Mouse (Mus musculus) midbrain, embryonic 16.5 days (tissue): ENCODE measurements around the gene Adcy10. TPM values are rescaled to one million over a fixed set of nuclear protein-coding genes. Genes with fewer than 3 reads are reported as not detected.

ENCODE experiments used
- ATAC-seq: fragments of 200-750 bp; cut with Nextera tagmentation; 2 replicates; pipeline ENCODE4 v1.8.0; 2017; ENCODE audit warnings: moderate TSS enrichment
- H3K27ac ChIP-seq: fragments of 300-500 bp; sonication (generic); 2 replicates; pipeline ENCODE4 v1.5.1; 2014; ENCODE audit warnings: mild to moderate bottlenecking, low read length, mixed read lengths
- H3K27me3 ChIP-seq: fragments of 300-500 bp; sonication (generic); 2 replicates; pipeline ENCODE4 v1.6.1; 2014; ENCODE audit warnings: low read depth, low read length, mixed read lengths; ENCODE audit not compliant: control insufficient read depth, insufficient read depth
- H3K36me3 ChIP-seq: fragments of 300-500 bp; sonication (generic); 2 replicates; pipeline ENCODE4 v1.6.1; 2014; ENCODE audit warnings: mild to moderate bottlenecking, low read length, moderate library complexity, mixed read lengths; ENCODE audit not compliant: control insufficient read depth, insufficient read depth
- H3K4me1 ChIP-seq: fragments of 300-500 bp; sonication (generic); 2 replicates; pipeline ENCODE4 v1.6.1; 2014; ENCODE audit warnings: mild to moderate bottlenecking, low read length, mixed read lengths; ENCODE audit not compliant: control insufficient read depth, insufficient read depth
- H3K4me2 ChIP-seq: fragments of 300-500 bp; sonication (generic); 2 replicates; pipeline ENCODE4 v1.6.1; 2014; ENCODE audit warnings: mild to moderate bottlenecking, low read length, mixed read lengths
- H3K4me3 ChIP-seq: fragments of 300-500 bp; sonication (generic); 2 replicates; pipeline ENCODE4 v1.5.1; 2014; ENCODE audit warnings: low read depth, mild to moderate bottlenecking, low read length, moderate library complexity, mixed read lengths
- H3K9ac ChIP-seq: fragments of 300-500 bp; sonication (generic); 2 replicates; pipeline ENCODE4 v1.6.1; 2014; ENCODE audit warnings: low read depth, low read length, mixed read lengths
- H3K9me3 ChIP-seq: fragments of 300-500 bp; sonication (generic); replicated peaks from 2 replicates; pipeline ENCODE4 v1.6.1; 2014; ENCODE audit warnings: mild to moderate bottlenecking, low read length, mixed read lengths; ENCODE audit not compliant: control insufficient read depth, poor library complexity, severe bottlenecking
- WGBS: fragments of 180-500 bp; shearing (Covaris S2); extraction: QIAGEN DNeasy Blood & Tissue Kit; methylation state at CpG from one replicate; pipeline ENCODE4 v1.1.7; 2014; 5-methylcytosine and 5-hydroxymethylcytosine counted together
- polyA plus RNA-seq: library from polyadenylated mRNA; unstranded; fragments of >200 nt; fragmentation: Nextera tagmentation; extraction: Ambion mirVana; gene quantifications from 2 replicates; pipeline ENCODE4 v1.2.1, GENCODE M21; 2015

Gene Adcy10
- polyA plus RNA-seq, 1 experiment from 2014 or later = 0.40 TPM

DNA sequence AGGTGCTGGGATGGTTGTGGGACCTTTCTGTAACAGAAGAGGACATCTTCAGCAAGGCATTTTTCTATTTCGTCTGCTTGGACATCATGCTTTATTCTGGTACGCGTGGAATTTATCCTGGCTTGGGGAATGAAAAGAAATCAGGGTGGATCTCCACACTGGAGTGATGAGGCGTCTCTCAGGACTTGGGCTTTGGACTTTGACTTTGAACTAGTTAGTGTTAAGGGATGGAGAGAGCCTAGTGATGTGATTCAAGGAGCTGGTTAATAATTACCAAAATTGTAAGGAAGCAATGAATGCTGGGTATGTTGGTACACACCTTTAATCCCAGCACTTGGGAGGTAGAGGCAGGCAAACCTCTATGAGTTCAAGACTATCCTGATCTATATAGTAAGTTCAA is 80.3 kb downstream of the Adcy10 start:
- no peaks in the 10 kb centered on the region for H3K4me1 ChIP-seq
- H3K27ac ChIP-seq = no peak overlapping the region
- H3K9me3 ChIP-seq = no peaks in the 10 kb centered on the region
- H3K36me3 ChIP-seq = no peaks in the 10 kb centered on the region
- no peak for ATAC-seq
- H3K4me3 ChIP-seq = no peak overlapping the region
- H3K9ac ChIP-seq = no peak overlapping the region
- H3K4me2 ChIP-seq = no peak overlapping the region
- 91% methylated on average over 4 of the region's 4 CpGs for WGBS
- H3K27me3 ChIP-seq = no peaks in the 10 kb centered on the region

DNA sequence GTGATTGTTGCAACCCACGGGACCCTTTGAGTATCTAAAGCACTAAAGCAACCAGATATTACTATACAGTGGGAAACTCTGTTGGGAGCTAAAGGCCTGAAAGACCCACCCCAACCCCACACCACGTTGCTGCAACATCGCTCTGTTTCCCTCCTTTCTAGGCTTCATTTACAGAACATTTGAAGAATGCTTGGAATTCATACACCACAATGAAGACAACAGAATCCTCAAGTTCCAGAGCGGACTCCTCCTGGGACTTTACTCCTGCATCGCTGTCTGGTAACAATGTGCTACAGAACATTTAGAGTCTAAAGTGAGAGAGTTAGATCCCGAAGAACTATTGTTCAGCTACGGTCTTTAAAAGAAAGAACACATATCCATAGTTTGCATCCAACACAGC is 82.5 kb downstream of the Adcy10 start:
- no peak for ATAC-seq
- Histone ChIP-seq H3K27me3 (no peaks in the 10 kb centered on the region), H3K4me2 (no peak overlapping the region), H3K9me3 (no peaks in the 10 kb centered on the region), H3K9ac (no peak overlapping the region), H3K4me1 (no peaks in the 10 kb centered on the region), H3K27ac (no peak overlapping the region), H3K36me3 (no peaks in the 10 kb centered on the region), H3K4me3 (no peak overlapping the region)
- WGBS = 76% methylated on average over 7 of the region's 7 CpGs

GRCm38 (mm10) chr1:165576005-165576404 is 91.0 kb downstream of the Adcy10 start:
- Histone ChIP-seq H3K4me1 (no peaks in the 10 kb centered on the region), H3K27me3 (no peaks in the 10 kb centered on the region), H3K4me3 (no peak overlapping the region), H3K36me3 (no peaks in the 10 kb centered on the region), H3K27ac (no peak overlapping the region), H3K4me2 (no peak overlapping the region), H3K9me3 (no peaks in the 10 kb centered on the region; the same call in 1 of the 2 replicates), H3K9ac (no peak overlapping the region)
- whole genome bisulfite sequencing = 80% methylated on average over 4 of the region's 4 CpGs
- no peak for ATAC-seq

- no peak for ATAC-seq
- Histone ChIP-seq H3K4me3 (no peak overlapping the region), H3K27me3 (no peaks in the 10 kb centered on the region), H3K27ac (no peak overlapping the region), H3K9ac (no peak overlapping the region), H3K9me3 (no peaks in the 10 kb centered on the region; the same call in 1 of the 2 replicates), H3K4me2 (no peak overlapping the region), H3K4me1 (no peaks in the 10 kb centered on the region), H3K36me3 (no peaks in the 10 kb centered on the region)
- WGBS = 79% methylated on average over 9 of the region's 9 CpGs
These were observed 91.6 kb downstream of the Adcy10 start for GRCm38 (mm10) chr1:165576459-165577112.

GRCm38 (mm10) chr1:165579332-165579731 is 94.3 kb downstream of the Adcy10 start:
- Histone ChIP-seq H3K9me3 (no peaks in the 10 kb centered on the region; the same call in 1 of the 2 replicates), H3K27ac (no peak overlapping the region), H3K27me3 (no peaks in the 10 kb centered on the region), H3K4me2 (no peak overlapping the region), H3K9ac (no peak overlapping the region), H3K36me3 (no peaks in the 10 kb centered on the region), H3K4me1 (no peaks in the 10 kb centered on the region), H3K4me3 (no peak overlapping the region)
- WGBS = 49% methylated on average over 5 of the region's 5 CpGs
- ATAC-seq = no peak

GRCm38 (mm10) chr1:165581255-165581654 is 96.3 kb downstream of the Adcy10 start:
- Histone ChIP-seq H3K4me1 (no peaks in the 10 kb centered on the region), H3K9ac (no peak overlapping the region)

GRCm38 (mm10) chr1:165583529-165584184 is 98.7 kb downstream of the Adcy10 start:
- no peak overlapping the region for H3K4me2 ChIP-seq
- H3K9me3 ChIP-seq = no peaks in the 10 kb centered on the region; the same call in 1 of the 2 replicates
- H3K4me1 ChIP-seq = no peaks in the 10 kb centered on the region
- no peak overlapping the region for H3K27ac ChIP-seq
- ATAC-seq = peak; percentile 61; the same call in 1 of the 2 replicates
- WGBS = 34% methylated on average over 12 of the region's 12 CpGs
- H3K9ac ChIP-seq = no peak overlapping the region
- no peak overlapping the region for H3K4me3 ChIP-seq
- no peaks in the 10 kb centered on the region for H3K36me3 ChIP-seq
- H3K27me3 ChIP-seq = no peaks in the 10 kb centered on the region

More at GRCm38 (mm10) chr1:165581255-165581654, 96.3 kb downstream of the Adcy10 start:
- WGBS = 96% methylated on average over 3 of the region's 3 CpGs
- Histone ChIP-seq H3K4me2 (no peak overlapping the region), H3K27ac (no peak overlapping the region), H3K36me3 (no peaks in the 10 kb centered on the region), H3K9me3 (no peaks in the 10 kb centered on the region; the same call in 1 of the 2 replicates), H3K4me3 (no peak overlapping the region), H3K27me3 (no peaks in the 10 kb centered on the region)
- no peak for ATAC-seq

DNA sequence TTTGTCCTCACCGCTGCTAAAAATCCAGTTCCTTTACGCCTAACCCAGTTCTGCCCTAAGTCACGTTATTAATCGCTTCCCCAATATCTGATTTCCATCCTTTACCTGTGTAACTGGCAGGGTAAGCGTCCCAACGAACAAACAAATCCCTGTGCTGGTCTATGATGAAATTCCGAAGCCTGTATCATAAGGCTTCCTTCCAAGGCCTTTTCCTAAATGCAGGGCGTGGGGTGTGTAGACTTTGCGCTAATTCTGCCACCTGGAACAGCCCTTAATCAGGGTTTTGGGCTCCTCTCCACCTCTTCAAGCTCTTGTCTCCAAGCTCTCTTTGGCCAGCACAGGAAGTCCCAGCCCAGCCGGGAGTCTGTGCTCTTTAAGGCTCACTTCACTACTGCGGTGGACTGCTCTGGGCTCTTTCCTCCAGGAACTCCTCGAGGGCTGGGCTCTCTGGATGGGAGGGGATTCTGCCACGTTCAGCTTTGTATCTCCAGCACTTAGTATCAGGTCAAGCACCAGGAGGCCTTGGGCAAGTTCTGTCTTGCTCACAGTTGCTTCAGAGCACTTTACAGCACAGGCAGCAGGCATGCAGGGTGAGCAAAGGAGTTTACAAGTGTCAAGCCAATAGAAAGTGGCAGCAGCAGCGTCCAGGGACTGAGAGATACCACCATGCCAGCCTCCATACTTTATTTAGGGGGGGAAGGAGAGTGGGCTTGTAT is 100.6 kb downstream of the Adcy10 start:
- no peak overlapping the region for H3K4me3 ChIP-seq
- no peak for ATAC-seq
- H3K9ac ChIP-seq = no peak overlapping the region
- H3K27ac ChIP-seq = no peak overlapping the region
- WGBS = 69% methylated on average over 14 of the region's 14 CpGs
- no peaks in the 10 kb centered on the region for H3K4me1 ChIP-seq
- H3K27me3 ChIP-seq = no peaks in the 10 kb centered on the region
- H3K9me3 ChIP-seq = no peaks in the 10 kb centered on the region
- H3K36me3 ChIP-seq = no peaks in the 10 kb centered on the region
- no peak overlapping the region for H3K4me2 ChIP-seq

GRCm38 (mm10) chr1:165586366-165586765 is 101.4 kb downstream of the Adcy10 start:
- ATAC-seq = no peak
- Histone ChIP-seq H3K4me2 (no peak overlapping the region), H3K4me3 (no peak overlapping the region), H3K9me3 (no peaks in the 10 kb centered on the region), H3K27me3 (no peaks in the 10 kb centered on the region), H3K27ac (no peak overlapping the region), H3K4me1 (no peaks in the 10 kb centered on the region), H3K9ac (no peak overlapping the region), H3K36me3 (no peaks in the 10 kb centered on the region)
- 92% methylated on average over 1 of the region's 1 CpGs for WGBS
